Mouse (Mus musculus) left cerebral cortex, postnatal 14 days (tissue): ENCODE measurements around the gene Gm11172. TPM values are rescaled to one million over a fixed set of nuclear protein-coding genes. Genes with fewer than 3 reads are reported as not detected.
A peak's percentile ranks its signal among the peaks of the same experiment; 100 is the strongest.

Experiments
- DNase-seq, 2 experiments: peaks; one replicate each; pipeline ENCODE4 v3.0.0; 2021 to 2022; ENCODE audit warnings: low spot score in 2 of 2, mixed read lengths in 1 of 2
- intact Hi-C: fragments of 180-260 bp; cut with DNase I; formaldehyde crosslinking; loops from one replicate; pipeline ENCODE4 v1.15.1; 2025
- long read RNA-seq, 2 experiments: library from polyadenylated mRNA; stranded (forward); transcript quantifications; one replicate each; pipeline ENCODE4 v2.0.0; 2021
- total RNA-seq, 2 experiments: library from RNA; stranded (reverse); gene quantifications; 2 replicates each; pipeline ENCODE4 v1.2.3; 2021

The Gm11172 gene
- total RNA-seq: not detected
- long read RNA-seq, experiment 1: 0 reads
- long read RNA-seq, experiment 2: 0 reads

- DNase-seq: no peak
- intact Hi-C loops: no loop called here
Measured at GRCm38 (mm10) chr16:10812865-10813371, at the start of gene Gm11172. TSS of gene Gm11172 (plus strand) at chr16:10812915.

- intact Hi-C loops: no loop called here
- DNase-seq: no peak
Measured at GRCm38 (mm10) chr16:10763540-10764264, 49.0 kb upstream of the Gm11172 start.

- intact Hi-C loops: no loop called here
Measured at GRCm38 (mm10) chr16:10764323-10764722, 48.4 kb upstream of the Gm11172 start.

GRCm38 (mm10) chr16:10767158-10767557 is 45.6 kb upstream of the Gm11172 start:
- intact Hi-C loops: no loop called here
- peak; percentile 73 to 77 for DNase-seq

More at GRCm38 (mm10) chr16:10764323-10764722, 48.4 kb upstream of the Gm11172 start:
- DNase-seq: no peak

- intact Hi-C loops: no loop called here
- no peak for DNase-seq
Measured at GRCm38 (mm10) chr16:10768821-10769220, 43.9 kb upstream of the Gm11172 start.

- peak; percentile 15 to 51 for DNase-seq
- intact Hi-C loops: no loop called here
Measured at GRCm38 (mm10) chr16:10769661-10770060, 43.1 kb upstream of the Gm11172 start.

GRCm38 (mm10) chr16:10770531-10771325 is 42.0 kb upstream of the Gm11172 start:
- no peak for DNase-seq
- intact Hi-C loops: no loop called here

- DNase-seq: no peak
- intact Hi-C loops: no loop called here
Measured at GRCm38 (mm10) chr16:10771769-10772510, 40.8 kb upstream of the Gm11172 start.

GRCm38 (mm10) chr16:10773543-10773942 is 39.2 kb upstream of the Gm11172 start:
- intact Hi-C loops: no loop called here
- no peak for DNase-seq

GRCm38 (mm10) chr16:10774726-10775125 is 38.0 kb upstream of the Gm11172 start:
- intact Hi-C loops: no loop called here
- no peak for DNase-seq

- intact Hi-C loops: no loop called here
- DNase-seq: no peak
Measured at GRCm38 (mm10) chr16:10776322-10776721, 36.4 kb upstream of the Gm11172 start.

- DNase-seq: no peak
- intact Hi-C loops: no loop called here
Measured at GRCm38 (mm10) chr16:10777579-10778160, 35.0 kb upstream of the Gm11172 start.

- intact Hi-C loops: loop anchor here (5.0 kb wide), 1 partner anchor 113 kb away; no protein-coding TSS in a partner anchor
- no peak for DNase-seq
Measured at GRCm38 (mm10) chr16:10780631-10781120, 32.0 kb upstream of the Gm11172 start.

- DNase-seq: no peak
- intact Hi-C loops: loop anchor here (5.0 kb wide), 1 partner anchor 115 kb away; no protein-coding TSS in a partner anchor
Measured at GRCm38 (mm10) chr16:10781862-10782371, 30.8 kb upstream of the Gm11172 start.

- DNase-seq: no peak
- intact Hi-C loops: loop anchor here (5.0 kb wide), 1 partner anchor 115 kb away; no protein-coding TSS in a partner anchor
Measured at GRCm38 (mm10) chr16:10782377-10783151, 30.2 kb upstream of the Gm11172 start.

- no peak for DNase-seq
- intact Hi-C loops: loop anchor here (5.0 kb wide), 1 partner anchor 116 kb away; no protein-coding TSS in a partner anchor
Measured at GRCm38 (mm10) chr16:10783152-10783434, 29.6 kb upstream of the Gm11172 start.

- intact Hi-C loops: loop anchor here (5.0 kb wide), 1 partner anchor 116 kb away; no protein-coding TSS in a partner anchor
- DNase-seq: no peak
Measured at GRCm38 (mm10) chr16:10783451-10783850, 29.3 kb upstream of the Gm11172 start.
